Mouse (Mus musculus): ENCODE measurements at regions not wholly inside any gene's neighbourhood (a gene's known extent, or its start where the extent isn't known, plus 50 kb on each side); places are given as distances from the start of the nearest gene placed in this dataset.
"Not testable (repeated sequence)": the region's sequence is repeated elsewhere in the genome, so short reads cannot be mapped to it uniquely, and the experiment has no call there.

DNA sequence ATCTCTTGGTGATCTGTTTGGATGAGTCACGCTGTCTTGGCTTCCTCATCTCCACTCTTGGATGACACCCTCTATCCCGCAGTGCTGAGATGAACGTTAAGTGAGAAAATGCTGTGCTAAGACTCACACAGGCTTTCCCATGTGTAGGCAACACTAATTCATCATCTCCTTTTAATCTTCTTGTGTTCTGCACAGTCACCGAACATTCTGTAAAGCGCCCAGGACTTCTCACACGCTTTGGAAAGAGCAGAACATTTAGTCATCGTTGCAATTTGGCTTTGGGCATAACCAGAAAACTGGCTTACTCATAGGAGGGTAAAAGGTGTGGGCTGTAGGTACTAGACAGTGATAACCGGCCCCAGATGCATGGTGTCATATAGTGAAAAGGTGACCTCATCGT lies 94.9 kb downstream of the Plppr4 start:
- DNase-seq: peak; percentile 71

GRCm38 (mm10) chr3:117247833-117248232 lies 112.8 kb downstream of the Plppr4 start:
- no peak for DNase-seq

DNA sequence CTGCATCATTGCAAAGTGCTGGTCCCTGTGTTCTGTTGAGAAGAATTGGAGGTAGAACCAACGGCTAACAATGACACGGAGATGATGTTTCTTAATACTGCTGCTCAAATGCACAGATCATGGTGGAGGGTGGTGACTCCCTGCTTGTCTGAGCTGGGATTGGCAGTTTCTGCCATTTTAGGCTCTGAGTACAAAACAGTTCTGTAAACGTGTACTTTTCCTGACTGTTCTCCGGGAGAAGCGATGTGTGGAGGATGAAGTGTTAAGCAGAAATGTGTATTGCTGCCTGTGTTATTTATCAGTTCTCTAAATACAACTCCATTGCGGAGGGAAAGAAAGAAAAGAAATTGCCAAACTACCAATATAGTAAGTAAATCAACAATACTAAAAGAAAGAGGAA lies 118.9 kb downstream of the Plppr4 start:
- DNase-seq: no peak

- DNase-seq: no peak
Observed at GRCm38 (mm10) chr3:117226616-117227015, 134.1 kb downstream of the Plppr4 start.

DNA sequence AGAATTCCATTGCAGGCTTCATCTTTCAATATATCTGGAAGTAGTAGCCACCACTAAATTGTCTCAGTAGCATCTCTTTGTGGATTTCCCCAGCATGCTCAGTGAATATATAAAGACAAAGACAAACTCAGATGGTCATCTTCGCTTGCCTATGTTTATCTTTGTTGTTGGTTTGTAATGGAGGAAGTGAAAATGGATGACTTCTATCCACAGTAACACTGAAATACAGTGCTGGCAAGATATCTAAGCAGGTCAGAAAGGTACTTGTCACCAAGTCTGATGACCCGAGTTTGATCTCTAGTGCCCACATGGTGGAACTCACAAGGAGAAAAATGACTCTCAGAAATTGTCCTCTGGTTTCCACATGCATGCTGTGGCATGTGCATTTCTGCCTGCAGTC lies 135.6 kb downstream of the Plppr4 start:
- no peak for DNase-seq

GRCm38 (mm10) chr3:117217952-117218351 lies 142.7 kb downstream of the Plppr4 start:
- peak; percentile 31 for DNase-seq

GRCm38 (mm10) chr3:117191903-117192302 lies 168.8 kb downstream of the Plppr4 start:
- no peak for DNase-seq

- no peak for DNase-seq
Observed at GRCm38 (mm10) chr3:117188782-117189500, 171.7 kb downstream of the Plppr4 start.

DNA sequence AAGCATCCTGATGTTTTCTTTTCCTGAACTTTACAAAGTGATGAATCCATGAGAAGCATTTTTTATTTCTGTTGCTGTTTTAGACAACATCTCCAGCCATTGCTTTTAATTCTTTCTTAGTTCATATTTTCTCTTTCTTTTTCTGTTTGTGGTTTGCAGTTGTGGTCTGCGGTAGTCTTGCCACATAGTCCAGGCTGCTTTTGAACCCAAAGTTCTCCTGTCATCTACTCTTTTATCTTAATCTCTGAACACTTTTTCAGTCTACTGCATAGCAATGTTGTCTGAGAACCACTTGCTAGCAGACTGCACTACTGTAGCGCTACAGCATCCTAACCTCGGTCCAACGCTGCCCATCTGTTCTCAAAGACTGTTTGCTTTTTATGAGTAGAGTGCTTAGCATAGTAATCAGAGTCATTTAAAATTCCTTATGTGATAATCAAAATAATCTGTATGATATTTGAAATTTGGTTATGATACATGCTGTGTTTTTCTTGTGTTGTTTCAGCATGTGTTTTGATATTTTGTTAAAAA lies 177.0 kb downstream of the Plppr4 start:
- no peak for DNase-seq

DNA sequence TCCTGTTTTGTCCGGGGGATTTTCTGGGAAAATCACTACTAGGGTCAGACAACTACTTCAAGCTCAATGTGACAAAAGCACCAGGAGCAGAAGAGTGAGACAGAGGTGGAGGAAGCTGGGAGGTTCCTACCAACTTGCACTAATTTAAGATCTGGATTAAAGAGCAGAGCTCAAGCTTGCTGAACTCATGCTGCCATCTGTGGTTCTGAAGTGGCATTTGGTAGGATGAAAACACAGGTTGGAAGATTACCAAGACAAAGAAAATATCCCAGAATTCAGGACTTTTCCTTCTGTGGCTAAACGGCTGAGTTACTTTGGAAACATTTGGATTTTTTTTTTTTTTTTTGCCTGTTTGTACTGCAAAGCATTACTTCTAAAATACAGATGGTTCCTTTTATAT lies 190.9 kb downstream of the Plppr4 start:
- DNase-seq: peak; percentile 32

DNA sequence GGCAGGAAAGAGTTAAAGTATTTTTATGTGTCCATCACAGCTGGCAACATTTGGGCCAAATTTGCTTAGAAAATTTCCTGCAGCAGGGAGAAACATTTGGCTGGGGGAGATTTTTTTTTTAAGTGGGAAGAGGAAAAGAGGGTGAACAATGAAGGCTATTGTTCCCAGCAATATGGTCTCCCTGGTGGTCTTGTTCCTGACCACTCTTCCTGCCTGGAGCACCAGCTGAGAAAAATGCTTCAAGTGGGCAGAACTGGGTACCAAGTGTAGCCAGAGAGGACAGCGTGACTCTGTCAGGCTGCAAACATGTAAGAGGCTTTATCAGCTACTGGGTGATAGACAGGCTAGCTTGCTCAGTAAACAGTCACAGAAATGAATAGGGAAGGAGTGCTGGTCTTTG lies 194.3 kb upstream of the Palmd start:
- no peak for DNase-seq

GRCm38 (mm10) chr3:117160689-117161088 lies 191.9 kb upstream of the Palmd start:
- not testable (repeated sequence) for DNase-seq

DNA sequence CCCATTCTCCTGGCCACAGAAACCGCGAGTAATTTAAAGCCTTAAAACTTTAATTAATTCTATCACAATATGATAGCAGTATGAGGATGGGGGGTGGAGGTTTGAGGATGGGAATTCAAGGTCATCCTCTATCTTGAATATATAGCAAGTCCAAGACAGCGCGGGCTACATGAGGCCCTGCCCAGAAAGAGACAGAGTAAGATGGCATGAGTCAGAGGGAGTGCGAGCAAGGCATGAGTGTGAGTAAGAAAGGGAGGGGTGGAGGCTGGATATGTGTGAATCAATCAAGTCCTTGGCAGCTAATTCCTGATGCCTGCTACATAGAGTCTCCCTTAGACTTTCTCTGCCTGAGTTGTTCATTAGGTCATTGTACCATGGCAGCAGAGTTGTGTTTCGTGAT lies 186.5 kb upstream of the Palmd start:
- DNase-seq: peak; percentile 14

DNA sequence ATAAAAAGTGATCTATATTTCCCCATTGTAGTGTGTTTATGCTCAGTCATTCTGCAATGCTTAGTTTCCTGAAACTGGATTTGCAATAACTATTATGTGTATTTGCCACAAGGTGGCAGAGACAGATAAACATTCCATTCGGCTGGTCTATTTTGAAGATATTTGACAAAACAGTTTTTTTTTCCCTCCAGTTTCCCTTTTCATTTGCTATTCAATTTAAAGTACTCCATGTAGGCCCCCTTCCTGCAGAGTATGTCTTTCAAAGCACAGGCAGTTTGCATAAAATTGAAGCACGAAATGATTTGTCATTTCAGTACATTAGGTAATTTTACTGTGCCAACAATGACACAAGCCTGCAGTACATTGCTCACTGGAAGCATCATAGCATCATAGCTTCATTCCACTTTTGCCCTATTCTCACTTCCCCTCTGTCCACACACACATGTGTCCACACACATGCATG lies 184.3 kb upstream of the Palmd start:
- DNase-seq: peak; percentile 8

DNA sequence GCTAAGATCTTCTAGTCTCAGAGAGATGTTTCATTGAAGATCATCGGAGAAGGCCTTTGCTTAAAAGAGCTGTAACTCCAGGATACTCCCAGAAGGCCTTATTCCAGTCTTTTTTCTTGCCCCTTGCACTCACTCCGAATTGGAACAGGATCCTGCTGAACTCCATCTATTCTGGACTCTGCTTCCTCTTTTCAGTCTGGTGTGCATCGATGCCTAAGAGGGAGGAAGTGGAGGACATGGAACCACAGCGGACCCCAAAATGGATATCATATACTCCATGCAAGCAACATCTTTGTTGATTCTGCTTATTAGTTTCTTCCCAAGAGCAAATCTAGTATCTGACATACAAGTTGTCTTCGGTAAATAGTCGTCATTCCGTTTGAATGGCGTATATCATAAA lies 183.6 kb upstream of the Palmd start:
- DNase-seq: no peak

DNA sequence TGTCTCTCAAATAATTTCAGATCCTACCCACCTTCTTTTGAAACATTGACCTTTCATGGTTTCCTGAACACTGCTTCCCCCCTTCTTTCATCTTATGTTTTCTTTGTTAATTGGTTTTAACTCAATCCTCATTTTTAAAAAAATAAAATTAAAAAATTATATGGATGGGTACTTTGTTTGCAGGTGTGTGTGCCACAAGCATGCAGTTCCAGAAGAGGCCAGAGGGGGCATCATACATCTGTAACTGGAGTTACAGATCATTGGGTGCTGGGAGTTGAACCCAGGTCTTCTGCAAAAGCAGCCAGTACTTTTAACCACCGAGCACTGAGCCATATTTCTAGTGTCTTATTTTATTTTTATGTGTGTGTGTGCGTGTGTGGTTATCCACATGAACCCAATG lies 178.6 kb upstream of the Palmd start:
- DNase-seq: no peak

DNA sequence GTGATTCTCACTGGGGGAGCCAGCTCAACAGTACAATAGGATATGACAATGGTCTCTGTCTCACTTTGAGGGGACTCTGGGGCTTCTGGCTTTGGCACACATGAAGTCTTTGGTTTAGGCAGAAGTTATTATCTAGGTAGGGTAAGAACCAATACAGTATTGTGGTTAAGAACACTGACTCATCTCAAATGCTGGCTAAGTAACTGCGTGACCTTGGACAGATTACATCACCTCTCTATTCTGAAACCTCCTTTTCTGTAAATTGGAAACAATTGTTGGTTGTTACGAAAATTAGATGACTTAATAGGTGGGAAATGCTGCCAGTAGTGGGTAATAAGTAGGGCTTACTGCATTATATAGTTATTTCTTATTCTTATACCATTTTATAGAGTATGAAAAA lies 171.0 kb upstream of the Palmd start:
- DNase-seq: no peak

GRCm38 (mm10) chr3:117138720-117139119 lies 169.9 kb upstream of the Palmd start:
- DNase-seq: no peak

DNA sequence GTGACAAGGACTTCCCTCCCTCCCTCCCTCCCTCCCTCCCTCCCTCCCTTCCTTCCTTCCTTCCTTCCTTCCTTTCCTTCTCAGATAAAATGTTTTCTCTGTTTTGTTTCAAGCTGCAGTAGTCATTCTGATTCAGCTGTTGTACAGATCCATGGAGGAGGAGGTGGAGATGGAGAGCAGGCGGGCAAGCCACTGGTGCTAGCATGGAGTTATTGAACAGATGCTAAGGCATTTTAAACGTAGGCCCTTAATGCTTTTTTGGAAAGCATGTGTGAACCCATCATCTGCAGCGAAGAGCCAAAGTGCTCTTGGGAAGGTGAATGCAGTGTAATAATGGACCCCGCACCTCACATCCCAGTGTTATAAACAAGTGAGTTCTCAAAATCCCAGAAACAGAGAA lies 164.1 kb upstream of the Palmd start:
- peak; percentile 32 for DNase-seq

- peak; percentile 53 for DNase-seq
Observed at GRCm38 (mm10) chr3:117122211-117122610, 153.4 kb upstream of the Palmd start.

- peak; percentile 68 for DNase-seq
Observed at GRCm38 (mm10) chr3:117120086-117121055, 151.6 kb upstream of the Palmd start.

DNA sequence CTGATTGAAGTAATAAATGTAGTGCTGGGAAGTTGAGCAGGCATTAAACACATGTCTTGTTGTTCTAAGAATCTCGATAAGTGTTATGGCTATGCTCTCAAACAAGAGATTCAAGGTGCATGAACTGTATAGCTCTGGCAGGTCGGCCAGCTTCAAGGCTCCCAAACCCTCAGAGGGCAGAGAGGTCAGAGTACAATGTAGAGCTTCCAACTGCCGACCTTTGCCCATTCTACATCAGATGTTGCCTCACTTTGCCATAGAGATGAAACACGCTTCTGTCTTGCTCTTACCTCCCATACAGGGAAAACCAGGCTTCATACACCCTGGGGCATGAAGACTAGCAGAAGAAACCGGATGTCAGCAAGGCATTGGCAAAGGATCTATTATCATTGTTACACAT lies 150.8 kb upstream of the Palmd start:
- DNase-seq: no peak

GRCm38 (mm10) chr3:117117838-117118237 lies 149.1 kb upstream of the Palmd start:
- no peak for DNase-seq

GRCm38 (mm10) chr3:117116210-117116609 lies 147.4 kb upstream of the Palmd start:
- no peak for DNase-seq

Data from right cerebral cortex, adult 18-20 months (tissue).